Mouse (Mus musculus) stomach, embryonic 15.5 days (tissue): ENCODE measurements around the gene Olfr134. TPM values are rescaled to one million over a fixed set of nuclear protein-coding genes. Genes with fewer than 3 reads are reported as not detected.
"Not testable (repeated sequence)": the region's sequence is repeated elsewhere in the genome, so short reads cannot be mapped to it uniquely, and the experiment has no call there.

ENCODE experiments used
- ATAC-seq: fragments of 200-750 bp; cut with Nextera tagmentation; 2 replicates; pipeline ENCODE4 v1.8.0; 2017; ENCODE audit warnings: low read depth, moderate number of reproducible peaks, moderate TSS enrichment; ENCODE audit not compliant: insufficient read depth, low FRiP score
- H3K27ac ChIP-seq: fragments of 300-500 bp; sonication (generic); 2 replicates; pipeline ENCODE4 v1.5.1; 2015; ENCODE audit warnings: mild to moderate bottlenecking, inconsistent platforms
- H3K27me3 ChIP-seq: fragments of 300-500 bp; sonication (generic); replicated peaks from 2 replicates; pipeline ENCODE4 v1.6.1; 2015; ENCODE audit warnings: inconsistent platforms
- H3K36me3 ChIP-seq: fragments of 300-500 bp; sonication (generic); 2 replicates; pipeline ENCODE4 v1.6.1; 2015; ENCODE audit warnings: inconsistent platforms
- H3K4me1 ChIP-seq: fragments of 300-500 bp; sonication (generic); 2 replicates; pipeline ENCODE4 v1.6.1; 2015; ENCODE audit warnings: inconsistent platforms
- H3K4me2 ChIP-seq: fragments of 300-500 bp; sonication (generic); 2 replicates; pipeline ENCODE4 v1.6.1; 2015; ENCODE audit warnings: mild to moderate bottlenecking, inconsistent platforms
- H3K4me3 ChIP-seq: fragments of 300-500 bp; sonication (generic); replicated peaks from 2 replicates; pipeline ENCODE4 v1.5.1; 2015; ENCODE audit warnings: inconsistent platforms
- H3K9ac ChIP-seq: fragments of 300-500 bp; sonication (generic); 2 replicates; pipeline ENCODE4 v1.6.1; 2015; ENCODE audit warnings: inconsistent platforms
- H3K9me3 ChIP-seq: fragments of 300-500 bp; sonication (generic); 2 replicates; pipeline ENCODE4 v1.6.1; 2016; ENCODE audit warnings: inconsistent platforms
- WGBS: fragments of 180-500 bp; shearing (Covaris S2); methylation state at CpG from one replicate; pipeline ENCODE4 v1.1.7; 2015; 5-methylcytosine and 5-hydroxymethylcytosine counted together
- polyA plus RNA-seq: library from polyadenylated mRNA; unstranded; fragments of >200 nt; fragmentation: Nextera tagmentation; extraction: Ambion mirVana; gene quantifications from 2 replicates; pipeline ENCODE4 v1.2.1, GENCODE M21; 2015

Olfr134 gene
- polyA plus RNA-seq: not detected in 2 replicates

GRCm38 (mm10) chr17:38171088-38171487 is at the start of gene Olfr134:
Gene Olfr134, plus strand, starts transcription at chr17:38171388.
- Histone ChIP-seq H3K9ac (no peak within 1 kb of the TSS), H3K4me3 (no peak within 1 kb of the TSS), H3K9me3 (no peaks in the 10 kb centered on the region; the same call in 1 of the 2 replicates), H3K27me3 (no peaks in the 10 kb centered on the region), H3K4me1 (no peaks in the 10 kb centered on the region), H3K36me3 (no peaks in the 10 kb centered on the region), H3K4me2 (no peak within 1 kb of the TSS), H3K27ac (no peak within 1 kb of the TSS)
- 74% methylated on average over 3 of the region's 3 CpGs for WGBS
- ATAC-seq: no peak

GRCm38 (mm10) chr17:38124199-38124598 is 47.0 kb upstream of the Olfr134 start:
- H3K27ac ChIP-seq, H3K4me3 ChIP-seq, H3K27me3 ChIP-seq, H3K4me2 ChIP-seq, H3K9me3 ChIP-seq, H3K9ac ChIP-seq, H3K4me1 ChIP-seq, ATAC-seq, H3K36me3 ChIP-seq: not testable (repeated sequence)
- whole genome bisulfite sequencing: 74% methylated on average over 1 of the region's 1 CpGs

GRCm38 (mm10) chr17:38125371-38125770 is 45.8 kb upstream of the Olfr134 start:
- H3K9me3 ChIP-seq, H3K27ac ChIP-seq, H3K4me3 ChIP-seq, H3K27me3 ChIP-seq, H3K4me1 ChIP-seq, H3K4me2 ChIP-seq, H3K36me3 ChIP-seq, ATAC-seq, H3K9ac ChIP-seq: not testable (repeated sequence)
- 81% methylated on average over 3 of the region's 3 CpGs for WGBS

GRCm38 (mm10) chr17:38134426-38134825 is 36.8 kb upstream of the Olfr134 start, which contains the start of gene Olfr132:
Gene Olfr132, minus strand, starts transcription at chr17:38134526.
- no peaks in the 10 kb centered on the region for H3K36me3 ChIP-seq
- no peak within 1 kb of the TSS for H3K9ac ChIP-seq
- no peak within 1 kb of the TSS for H3K4me3 ChIP-seq
- no peaks in the 10 kb centered on the region for H3K27me3 ChIP-seq
- ATAC-seq: no peak
- 64% methylated on average over 1 of the region's 1 CpGs for WGBS
- H3K4me1 ChIP-seq: no peaks in the 10 kb centered on the region
- no peak within 1 kb of the TSS for H3K27ac ChIP-seq
- H3K9me3 ChIP-seq: no peaks in the 10 kb centered on the region
- H3K4me2 ChIP-seq: no peak within 1 kb of the TSS

- no peaks in the 10 kb centered on the region for H3K27me3 ChIP-seq
- 70% methylated on average over 2 of the region's 2 CpGs for WGBS
- no peak within 1 kb of the TSS for H3K9ac ChIP-seq
- no peak for ATAC-seq
- H3K4me1 ChIP-seq: no peaks in the 10 kb centered on the region
- no peak within 1 kb of the TSS for H3K4me3 ChIP-seq
- no peak within 1 kb of the TSS for H3K27ac ChIP-seq
- H3K4me2 ChIP-seq: no peak within 1 kb of the TSS
- no peaks in the 10 kb centered on the region for H3K9me3 ChIP-seq
- H3K36me3 ChIP-seq: no peaks in the 10 kb centered on the region
Measured at GRCm38 (mm10) chr17:38144981-38145380, 26.2 kb upstream of the Olfr134 start, which contains the start of gene Olfr133. Gene Olfr133, plus strand, starts transcription at chr17:38145281.

- 82% methylated on average over 1 of the region's 1 CpGs for WGBS
- H3K4me3 ChIP-seq: no peak within 1 kb of the TSS
- H3K4me2 ChIP-seq: no peak within 1 kb of the TSS
- H3K36me3 ChIP-seq: no peaks in the 10 kb centered on the region
- no peaks in the 10 kb centered on the region for H3K9me3 ChIP-seq
- H3K4me1 ChIP-seq: no peaks in the 10 kb centered on the region
- no peak for ATAC-seq
- no peaks in the 10 kb centered on the region for H3K27me3 ChIP-seq
- H3K9ac ChIP-seq: no peak within 1 kb of the TSS
- H3K27ac ChIP-seq: no peak within 1 kb of the TSS
Measured at GRCm38 (mm10) chr17:38204035-38204434, 32.8 kb downstream of the Olfr134 start, which contains the start of gene Olfr135. Gene Olfr135, plus strand, starts transcription at chr17:38204335.

Other genes with a start within 250 kb of the Olfr134 start
- not detected in 2 replicates for gene Olfr761, start 218.3 kb upstream of the Olfr134 start, polyA plus RNA-seq
- gene Olfr129, start 111.3 kb upstream of the Olfr134 start, polyA plus RNA-seq: not detected in 2 replicates
- not detected in 2 replicates for gene Olfr130, start 107.5 kb upstream of the Olfr134 start, polyA plus RNA-seq
- gene Olfr131, start 82.7 kb upstream of the Olfr134 start, polyA plus RNA-seq: not detected in 2 replicates
- gene Olfr132, start 36.9 kb upstream of the Olfr134 start, polyA plus RNA-seq: not detected in 2 replicates
- gene Olfr133, start 26.1 kb upstream of the Olfr134 start, polyA plus RNA-seq: not detected in 2 replicates
- gene Olfr135, start 32.9 kb downstream of the Olfr134 start, polyA plus RNA-seq: not detected in 2 replicates
- not detected in 2 replicates for gene Olfr138, start 89.6 kb downstream of the Olfr134 start, polyA plus RNA-seq
- not detected in 2 replicates for gene Olfr137, start 136.2 kb downstream of the Olfr134 start, polyA plus RNA-seq
- not detected in 2 replicates for gene Olfr136, start 158.4 kb downstream of the Olfr134 start, polyA plus RNA-seq
- gene Esp36, start 248.8 kb downstream of the Olfr134 start, polyA plus RNA-seq: not detected in 2 replicates